In the genomic region with DNA sequence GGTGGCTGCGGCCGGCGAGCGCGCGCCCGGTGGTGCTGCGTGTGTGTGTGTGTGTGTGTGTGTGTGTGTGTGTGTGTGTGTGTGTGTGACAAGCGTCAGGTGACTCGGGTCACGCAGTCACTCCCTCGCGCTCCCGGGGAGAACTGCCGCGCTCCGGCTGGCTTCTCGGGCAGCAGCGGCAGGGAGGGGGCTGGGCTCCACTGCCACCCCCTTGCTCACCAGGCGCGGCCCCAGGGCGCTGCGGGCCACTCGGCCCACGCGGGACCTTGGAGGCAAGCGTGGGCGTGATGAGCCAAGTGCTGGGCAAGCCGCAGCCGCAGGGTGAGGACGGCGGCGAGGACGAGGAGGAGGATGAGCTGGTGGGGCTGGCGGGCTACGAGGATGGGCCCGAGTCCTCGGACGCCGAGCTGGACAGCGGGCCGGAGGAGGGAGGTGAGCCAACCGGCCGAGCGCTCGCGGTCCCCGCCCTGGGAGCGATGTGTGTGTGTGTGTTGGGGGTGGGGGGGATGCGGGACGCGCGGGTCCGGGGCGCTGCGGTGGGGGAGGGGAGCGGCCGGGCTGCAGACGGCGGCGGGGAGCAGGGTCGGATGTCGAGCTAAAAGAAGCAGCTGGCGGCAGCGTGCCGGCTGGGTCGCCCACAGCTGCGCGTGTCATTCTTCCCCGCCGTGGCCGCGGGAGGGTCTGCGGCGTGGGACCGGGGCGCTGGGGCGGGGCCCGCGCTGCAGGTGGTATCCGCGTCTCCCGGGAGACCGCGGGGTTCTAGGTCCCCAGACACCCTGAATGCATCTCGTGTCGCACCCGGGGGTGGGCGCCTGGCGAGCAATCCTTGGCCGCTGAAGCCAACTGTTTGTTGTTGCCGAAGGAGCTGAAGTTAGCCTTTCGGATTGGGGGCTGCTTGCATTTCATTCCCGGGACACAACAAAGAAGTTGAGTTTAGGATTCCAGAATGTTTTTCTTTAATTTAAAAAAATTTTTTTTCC, we compare ENCODE assay signal across 8 mouse cellular contexts. TPM values are rescaled to one million over a fixed set of nuclear protein-coding genes. Genes with fewer than 3 reads are reported as not detected.
DNase-seq lines count a peak whose midpoint lies in the region; ATAC-seq and TF ChIP-seq lines count a peak whose summit lies in the region.

No protein-coding gene starts in this region.

- TF ChIP-seq EP300 in lung, postnatal 0 days (IDR thresholded peaks at IDR 0.05), result no peak

- peak; percentile 77 for ATAC-seq in hindbrain, embryonic 11.5 days (ENCODE audit: low FRiP score)
- peak; percentile 66 for ATAC-seq in lung, postnatal 0 days

- no peaks in the 10 kb centered on the region; the same call in 1 of the 2 replicates for H3K4me1 ChIP-seq in hindbrain, embryonic 11.5 days (replicated peaks; ENCODE audit: control insufficient read depth, insufficient read depth, low read length)
- H3K4me1 ChIP-seq in lung, postnatal 0 days (ENCODE audit: insufficient read depth, low read depth, low read length), result 0 out of 2 replicates have a peak, but pooled peaks cover 3% of the 10 kb centered on the region

- H3K4me3 ChIP-seq in hindbrain, embryonic 11.5 days (ENCODE audit: low read depth, low read length), result peak overlapping the region; percentile 87
- peak overlapping the region; percentile 62 for H3K4me3 ChIP-seq in lung, postnatal 0 days (ENCODE audit: low read depth, low read length)

- peak; percentile 64 for DNase-seq in MN1 (ENCODE audit: low spot score)
- DNase-seq in cerebellum, adult 9-10 months, result peak; percentile 81
- peak; percentile 60 to 69 for DNase-seq in frontal cortex, postnatal 10 days (ENCODE audit: low spot score in 2 of 2)
- peak; percentile 74 for DNase-seq in hindbrain, embryonic 11.5 days (ENCODE audit: low spot score)
- peak; percentile 42 to 71 for DNase-seq in layer of hippocampus, postnatal 14 days (ENCODE audit: low spot score in 2 of 2)
- DNase-seq in lung, postnatal 0 days (ENCODE audit: low spot score), result peak; percentile 45
- DNase-seq in ovary, postnatal 36 days (ENCODE audit: low spot score), result peak; percentile 59
- DNase-seq in thymus, postnatal 25 days, result peak; percentile 86

- no peaks in the 10 kb centered on the region for H3K9me3 ChIP-seq in hindbrain, embryonic 11.5 days (ENCODE audit: control insufficient read depth, low read length)
- H3K9me3 ChIP-seq in lung, postnatal 0 days (ENCODE audit: low read length), result no peaks in the 10 kb centered on the region

- peak overlapping the region; percentile 87 for H3K27ac ChIP-seq in hindbrain, embryonic 11.5 days (ENCODE audit: low read depth, low read length)
- no peak overlapping the region for H3K27ac ChIP-seq in lung, postnatal 0 days (ENCODE audit: low read length)

- TF ChIP-seq CTCF in lung, postnatal 0 days (IDR thresholded peaks at IDR 0.05), result no peak

- peak overlapping the region; percentile 95 for H3K9ac ChIP-seq in hindbrain, embryonic 11.5 days (ENCODE audit: low read depth, low read length)
- H3K9ac ChIP-seq in lung, postnatal 0 days (replicated peaks; ENCODE audit: low read depth), result peak overlapping the region; percentile 32; the same call in 1 of the 2 replicates

- H3K4me2 ChIP-seq in hindbrain, embryonic 11.5 days (replicated peaks; ENCODE audit: low read depth, low read length), result peak overlapping the region; percentile 93
- H3K4me2 ChIP-seq in lung, postnatal 0 days (replicated peaks; ENCODE audit: low read depth, low read length), result peak overlapping the region; percentile 100

- H3K27me3 ChIP-seq in hindbrain, embryonic 11.5 days (ENCODE audit: control insufficient read depth, insufficient read depth, low read length), result no peaks in the 10 kb centered on the region
- H3K27me3 ChIP-seq in lung, postnatal 0 days (replicated peaks; ENCODE audit: insufficient read depth, low read length), result no peaks in the 10 kb centered on the region; the same call in 1 of the 2 replicates

- no peaks in the 10 kb centered on the region for H3K36me3 ChIP-seq in hindbrain, embryonic 11.5 days (ENCODE audit: control insufficient read depth, insufficient read depth, low read length)
- H3K36me3 ChIP-seq in lung, postnatal 0 days (ENCODE audit: insufficient read depth, low read length), result no peaks in the 10 kb centered on the region

- 0% methylated on average over 54 of the region's 94 CpGs for WGBS in hindbrain, embryonic 11.5 days
- 3% methylated on average over 41 of the region's 94 CpGs for WGBS in lung, postnatal 0 days

RNA-seq across cellular contexts. Expression of a gene that starts 0.6 kb away (rescaled TPM):
- 36.6 and 53.5 TPM in 2 replicates for polyA plus RNA-seq in hindbrain, embryonic 11.5 days (2014; fragmentation: Nextera tagmentation; extraction: Ambion mirVana)
- total RNA-seq in layer of hippocampus, postnatal 14 days (2021), result 10 to 100 TPM; 50.1 to 56.0 TPM
- 5.6 and 7.8 TPM in 2 replicates for polyA plus RNA-seq in lung, postnatal 0 days (2015; fragmentation: Nextera tagmentation; extraction: Ambion mirVana)

RNA-seq across cellular contexts. Expression of a gene that starts 32.8 kb away (rescaled TPM):
- polyA plus RNA-seq in hindbrain, embryonic 11.5 days (2014; fragmentation: Nextera tagmentation; extraction: Ambion mirVana), result 22.4 and 27.4 TPM in 2 replicates
- total RNA-seq in layer of hippocampus, postnatal 14 days (2021), result 10 to 100 TPM; 27.1 to 30.2 TPM
- polyA plus RNA-seq in lung, postnatal 0 days (2015; fragmentation: Nextera tagmentation; extraction: Ambion mirVana), result 1.2 and 1.3 TPM in 2 replicates

RNA-seq across cellular contexts. Expression of a gene that starts 47.8 kb away (rescaled TPM):
- polyA plus RNA-seq in hindbrain, embryonic 11.5 days (2014; fragmentation: Nextera tagmentation; extraction: Ambion mirVana), result 50.4 and 62.8 TPM in 2 replicates
- total RNA-seq in layer of hippocampus, postnatal 14 days (2021), result 100 to 1,000 TPM; 104 to 112 TPM
- 36.4 and 36.8 TPM in 2 replicates for polyA plus RNA-seq in lung, postnatal 0 days (2015; fragmentation: Nextera tagmentation; extraction: Ambion mirVana)

Comparison
In these comparisons a context has a peak if more than half of its experiments do, and no peak if none do; other contexts are left out.
1. RNA of a gene that starts 32.8 kb away (polyA plus RNA-seq): 22.4 to 27.4 TPM in hindbrain, embryonic 11.5 days; 1.2 to 1.3 TPM in lung, postnatal 0 days; every median in the first group is over 10 times any median in the second.
2. Peak in every context shown above with its lines, with median percentiles within 50 percentile points of each other: DNase-seq.